Mouse (Mus musculus) forebrain, postnatal 0 days (tissue): ENCODE measurements around the gene Lman1l. TPM values are rescaled to one million over a fixed set of nuclear protein-coding genes. Genes with fewer than 3 reads are reported as not detected.

Experiments
- ATAC-seq: fragments of 200-750 bp; cut with Nextera tagmentation; 2 replicates; pipeline ENCODE4 v1.8.0; 2017; ENCODE audit warnings: mild to moderate bottlenecking, moderate library complexity
- DNase-seq: peaks from one replicate; pipeline ENCODE4 v3.0.0-alpha.2; 2015
- H3K27ac ChIP-seq: fragments of 300-500 bp; sonication (generic); 2 replicates; pipeline ENCODE4 v1.5.1; 2014; ENCODE audit warnings: low read depth, mild to moderate bottlenecking, antibody characterized with exemption, low read length, moderate library complexity, mixed read lengths
- H3K27me3 ChIP-seq: fragments of 300-500 bp; sonication (generic); 2 replicates; pipeline ENCODE4 v1.6.1; 2014; ENCODE audit warnings: mild to moderate bottlenecking, low read length, mixed read lengths; ENCODE audit not compliant: insufficient read depth
- H3K36me3 ChIP-seq: fragments of 300-500 bp; sonication (generic); 2 replicates; pipeline ENCODE4 v1.6.1; 2014; ENCODE audit warnings: mild to moderate bottlenecking, moderate library complexity; ENCODE audit not compliant: insufficient read depth
- H3K4me1 ChIP-seq: fragments of 300-500 bp; sonication (generic); 2 replicates; pipeline ENCODE4 v1.6.1; 2014; ENCODE audit warnings: antibody characterized with exemption; ENCODE audit not compliant: insufficient read depth
- H3K4me2 ChIP-seq: fragments of 300-500 bp; sonication (generic); 2 replicates; pipeline ENCODE4 v1.6.1; 2014; ENCODE audit warnings: low read depth, mild to moderate bottlenecking, moderate library complexity
- H3K4me3 ChIP-seq: fragments of 300-500 bp; sonication (generic); 2 replicates; pipeline ENCODE4 v1.5.1; 2014; ENCODE audit warnings: low read depth, low read length, mixed read lengths
- H3K9ac ChIP-seq: fragments of 300-500 bp; sonication (generic); 2 replicates; pipeline ENCODE4 v1.6.1; 2014; ENCODE audit warnings: mild to moderate bottlenecking
- H3K9me3 ChIP-seq: fragments of 300-500 bp; sonication (generic); 2 replicates; pipeline ENCODE4 v1.6.1; 2016; ENCODE audit warnings: low read length
- CTCF ChIP-seq: sonication (generic); IDR thresholded peaks from 2 replicates; pipeline ENCODE4 v1.5.1; 2016; ENCODE audit warnings: antibody characterized with exemption, control low read depth, low read depth
- WGBS: fragments of 180-500 bp; shearing (Covaris S2); extraction: QIAGEN DNeasy Blood & Tissue Kit; methylation state at CpG from one replicate; pipeline ENCODE4 v1.1.7; 2014; 5-methylcytosine and 5-hydroxymethylcytosine counted together
- polyA plus RNA-seq: library from polyadenylated mRNA; unstranded; fragments of >200 nt; fragmentation: Nextera tagmentation; extraction: Ambion mirVana; gene quantifications from 2 replicates; pipeline ENCODE4 v1.2.1, GENCODE M21; 2015
- total RNA-seq: library from RNA; depleted of rRNA; stranded (reverse); fragments of >200 nt; gene quantifications from 2 replicates; pipeline ENCODE4 v1.2.3, GENCODE M21; 2014

The Lman1l gene
- total and polyA plus RNA-seq, 2 experiments from 2014 or later: not detected

GRCm38 (mm10) chr9:57661552-57661951 is 41.0 kb upstream of the Lman1l start:
- no peak overlapping the region for H3K4me3 ChIP-seq
- H3K9me3 ChIP-seq: no peaks in the 10 kb centered on the region
- ATAC-seq: 0 out of 2 replicates have a peak, but pooled peaks have one; percentile 23
- 27% methylated on average over 3 of the region's 3 CpGs for WGBS
- peak; percentile 52 for DNase-seq
- no peaks in the 10 kb centered on the region for H3K27me3 ChIP-seq
- no peaks in the 10 kb centered on the region for H3K36me3 ChIP-seq
- no peaks in the 10 kb centered on the region for H3K4me1 ChIP-seq
- H3K27ac ChIP-seq: no peak overlapping the region
- H3K4me2 ChIP-seq: no peak overlapping the region
- no peak overlapping the region for H3K9ac ChIP-seq
- no peak for TF ChIP-seq CTCF

- Histone ChIP-seq H3K4me3 (no peak overlapping the region), H3K36me3 (no peaks in the 10 kb centered on the region), H3K9ac (no peak overlapping the region), H3K9me3 (no peaks in the 10 kb centered on the region), H3K4me2 (no peak overlapping the region), H3K4me1 (no peaks in the 10 kb centered on the region; the same call in 1 of the 2 replicates), H3K27ac (no peak overlapping the region), H3K27me3 (no peaks in the 10 kb centered on the region)
- TF ChIP-seq CTCF: no peak
- 85% methylated on average over 6 of the region's 6 CpGs for WGBS
- ATAC-seq: no peak
- DNase-seq: no peak
These were observed 39.9 kb upstream of the Lman1l start for GRCm38 (mm10) chr9:57660501-57660900.

GRCm38 (mm10) chr9:57659774-57660173 is 39.2 kb upstream of the Lman1l start:
- WGBS: 23% methylated on average over 4 of the region's 4 CpGs
- no peak overlapping the region for H3K4me2 ChIP-seq
- ATAC-seq (peak; percentile 85), DNase-seq (peak; percentile 84)
- peak; percentile 85 for TF ChIP-seq CTCF
- H3K9me3 ChIP-seq: no peaks in the 10 kb centered on the region
- H3K4me1 ChIP-seq: no peaks in the 10 kb centered on the region; the same call in 1 of the 2 replicates
- no peak overlapping the region for H3K9ac ChIP-seq
- H3K27me3 ChIP-seq: no peaks in the 10 kb centered on the region
- H3K36me3 ChIP-seq: no peaks in the 10 kb centered on the region
- no peak overlapping the region for H3K27ac ChIP-seq
- H3K4me3 ChIP-seq: no peak overlapping the region

- DNase-seq (no peak), ATAC-seq (no peak)
- H3K9ac ChIP-seq: no peak overlapping the region
- 85% methylated on average over 4 of the region's 4 CpGs for WGBS
- no peaks in the 10 kb centered on the region for H3K27me3 ChIP-seq
- H3K36me3 ChIP-seq: no peaks in the 10 kb centered on the region
- no peak overlapping the region for H3K27ac ChIP-seq
- H3K4me1 ChIP-seq: no peaks in the 10 kb centered on the region; the same call in 1 of the 2 replicates
- H3K4me3 ChIP-seq: no peak overlapping the region
- no peaks in the 10 kb centered on the region for H3K9me3 ChIP-seq
- TF ChIP-seq CTCF: no peak
- no peak overlapping the region for H3K4me2 ChIP-seq
These were observed 38.4 kb upstream of the Lman1l start for GRCm38 (mm10) chr9:57658970-57659369.

- Histone ChIP-seq H3K36me3 (no peaks in the 10 kb centered on the region), H3K4me2 (no peak overlapping the region), H3K4me1 (no peaks in the 10 kb centered on the region; the same call in 1 of the 2 replicates), H3K9ac (no peak overlapping the region), H3K4me3 (no peak overlapping the region), H3K27ac (no peak overlapping the region), H3K27me3 (no peaks in the 10 kb centered on the region), H3K9me3 (no peaks in the 10 kb centered on the region)
- ATAC-seq (no peak), DNase-seq (no peak)
- TF ChIP-seq CTCF: no peak
- 58% methylated on average over 4 of the region's 4 CpGs for WGBS
These were observed 37.3 kb upstream of the Lman1l start for GRCm38 (mm10) chr9:57657843-57658242.

- Histone ChIP-seq H3K27me3 (no peaks in the 10 kb centered on the region), H3K4me2 (no peak overlapping the region), H3K4me3 (no peak overlapping the region), H3K27ac (no peak overlapping the region), H3K9me3 (no peaks in the 10 kb centered on the region), H3K9ac (no peak overlapping the region), H3K36me3 (no peaks in the 10 kb centered on the region), H3K4me1 (no peaks in the 10 kb centered on the region; the same call in 1 of the 2 replicates)
- no peak for ATAC-seq
- TF ChIP-seq CTCF: no peak
- DNase-seq: no peak
- 83% methylated on average over 19 of the region's 19 CpGs for WGBS
These were observed 36.2 kb upstream of the Lman1l start for GRCm38 (mm10) chr9:57656631-57657350.

GRCm38 (mm10) chr9:57655749-57656148 is 35.2 kb upstream of the Lman1l start:
- peak; percentile 96 for TF ChIP-seq CTCF
- DNase-seq (peak; percentile 96), ATAC-seq (peak; percentile 86)
- no peak overlapping the region for H3K4me3 ChIP-seq
- no peaks in the 10 kb centered on the region for H3K9me3 ChIP-seq
- H3K4me2 ChIP-seq: peak overlapping the region; percentile 38
- H3K27me3 ChIP-seq: no peaks in the 10 kb centered on the region
- no peak overlapping the region for H3K27ac ChIP-seq
- WGBS: 2% methylated on average over 11 of the region's 11 CpGs
- no peaks in the 10 kb centered on the region; the same call in 1 of the 2 replicates for H3K4me1 ChIP-seq
- H3K36me3 ChIP-seq: no peaks in the 10 kb centered on the region
- H3K9ac ChIP-seq: peak overlapping the region; percentile 2; the same call in 1 of the 2 replicates
